Mouse (Mus musculus) lung, embryonic 14.5 days (tissue): ENCODE measurements around the gene Atg4a. TPM values are rescaled to one million over a fixed set of nuclear protein-coding genes. Genes with fewer than 3 reads are reported as not detected.

Source experiments
- ATAC-seq: fragments of 200-750 bp; cut with Nextera tagmentation; 2 replicates; pipeline ENCODE4 v1.8.0; 2017; ENCODE audit warnings: mild to moderate bottlenecking, moderate TSS enrichment, moderate library complexity; ENCODE audit not compliant: insufficient read depth
- DNase-seq: peaks from one replicate; pipeline ENCODE4 v3.0.0-alpha.2; 2015
- H3K27ac ChIP-seq: fragments of 300-500 bp; sonication (generic); 2 replicates; pipeline ENCODE4 v1.5.1; 2014; ENCODE audit warnings: low read depth, mild to moderate bottlenecking, moderate library complexity
- H3K27me3 ChIP-seq: fragments of 300-500 bp; sonication (generic); 2 replicates; pipeline ENCODE4 v1.6.1; 2014; ENCODE audit warnings: low read length, control low read depth; ENCODE audit not compliant: insufficient read depth
- H3K36me3 ChIP-seq: fragments of 300-500 bp; sonication (generic); 2 replicates; pipeline ENCODE4 v1.6.1; 2014; ENCODE audit warnings: control low read depth; ENCODE audit not compliant: insufficient read depth
- H3K4me1 ChIP-seq: fragments of 300-500 bp; sonication (generic); 2 replicates; pipeline ENCODE4 v1.6.1; 2014; ENCODE audit warnings: antibody characterized with exemption, control low read depth; ENCODE audit not compliant: insufficient read depth
- H3K4me2 ChIP-seq: fragments of 300-500 bp; sonication (generic); 2 replicates; pipeline ENCODE4 v1.6.1; 2014; ENCODE audit warnings: mild to moderate bottlenecking
- H3K4me3 ChIP-seq: fragments of 300-500 bp; sonication (generic); 2 replicates; pipeline ENCODE4 v1.5.1; 2014; ENCODE audit warnings: low read depth, low read length
- H3K9ac ChIP-seq: fragments of 300-500 bp; sonication (generic); 2 replicates; pipeline ENCODE4 v1.6.1; 2014
- H3K9me3 ChIP-seq: fragments of 300-500 bp; sonication (generic); 2 replicates; pipeline ENCODE4 v1.6.1; 2016; ENCODE audit warnings: low read depth, low read length, control low read depth
- CTCF ChIP-seq: IDR thresholded peaks from 2 replicates; pipeline ENCODE4 v1.5.1; 2016; ENCODE audit warnings: antibody characterized with exemption, low read depth
- whole genome bisulfite sequencing: fragments of 180-500 bp; shearing (Covaris S2); extraction: QIAGEN DNeasy Blood & Tissue Kit; methylation state at CpG from one replicate; pipeline ENCODE4 v1.1.7; 2014; 5-methylcytosine and 5-hydroxymethylcytosine counted together
- polyA plus RNA-seq: library from polyadenylated mRNA; unstranded; fragments of >200 nt; fragmentation: Nextera tagmentation; extraction: Ambion mirVana; gene quantifications from 2 replicates; pipeline ENCODE4 v1.2.1, GENCODE M21; 2014

Gene Atg4a
- polyA plus RNA-seq, 1 experiment from 2014 or later, result 18.2 TPM

- H3K4me3 ChIP-seq, result no peak overlapping the region
- no peak for TF ChIP-seq CTCF
- H3K27me3 ChIP-seq, result no peaks in the 10 kb centered on the region
- no peak overlapping the region for H3K9ac ChIP-seq
- no peaks in the 10 kb centered on the region for H3K36me3 ChIP-seq
- WGBS, result 50% methylated on average over 4 of the region's 4 CpGs
- no peaks in the 10 kb centered on the region for H3K4me1 ChIP-seq
- no peaks in the 10 kb centered on the region for H3K9me3 ChIP-seq
- ATAC-seq (no peak), DNase-seq (no peak)
- no peak overlapping the region for H3K27ac ChIP-seq
- no peak overlapping the region for H3K4me2 ChIP-seq
Measured at GRCm38 (mm10) chrX:141157626-141158025, 200.9 kb downstream of the Atg4a start.

DNA sequence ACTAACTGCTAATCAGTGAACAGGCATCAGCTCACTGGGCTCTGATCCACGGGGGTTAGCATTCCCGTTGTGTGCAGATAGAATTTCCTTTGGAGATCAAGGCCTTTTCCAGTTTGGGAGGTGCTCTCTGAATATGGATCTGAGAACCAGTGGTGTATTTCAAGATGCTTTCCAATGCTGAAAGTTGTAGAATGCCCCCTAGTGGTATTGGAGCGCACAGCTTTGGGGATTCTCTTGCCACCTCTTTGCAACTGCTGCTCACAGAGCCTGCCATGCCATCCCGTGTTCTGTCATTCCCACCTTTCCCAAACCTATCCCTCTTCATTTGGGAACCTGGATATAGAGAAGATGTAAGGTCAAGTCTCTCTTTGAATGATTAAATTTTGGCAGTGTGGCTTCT lies 201.5 kb downstream of the Atg4a start:
- TF ChIP-seq CTCF, result peak; percentile 56
- DNase-seq (peak; percentile 50), ATAC-seq (no peak)

GRCm38 (mm10) chrX:141160371-141160770 lies 203.7 kb downstream of the Atg4a start:
- Histone ChIP-seq H3K27me3 (no peaks in the 10 kb centered on the region), H3K27ac (no peak overlapping the region), H3K4me3 (no peak overlapping the region), H3K4me2 (no peak overlapping the region), H3K9ac (no peak overlapping the region), H3K36me3 (no peaks in the 10 kb centered on the region), H3K9me3 (no peaks in the 10 kb centered on the region), H3K4me1 (no peaks in the 10 kb centered on the region)
- DNase-seq, result no peak
- 68% methylated on average over 3 of the region's 3 CpGs for WGBS
- TF ChIP-seq CTCF, result no peak
- no peak for ATAC-seq

More for the DNA sequence above, 201.5 kb downstream of the Atg4a start:
- Histone ChIP-seq H3K9me3 (no peaks in the 10 kb centered on the region), H3K36me3 (no peaks in the 10 kb centered on the region), H3K9ac (no peak overlapping the region), H3K27ac (no peak overlapping the region), H3K27me3 (no peaks in the 10 kb centered on the region), H3K4me3 (no peak overlapping the region), H3K4me1 (no peaks in the 10 kb centered on the region), H3K4me2 (no peak overlapping the region)
- WGBS, result 27% methylated on average over 4 of the region's 4 CpGs

DNA sequence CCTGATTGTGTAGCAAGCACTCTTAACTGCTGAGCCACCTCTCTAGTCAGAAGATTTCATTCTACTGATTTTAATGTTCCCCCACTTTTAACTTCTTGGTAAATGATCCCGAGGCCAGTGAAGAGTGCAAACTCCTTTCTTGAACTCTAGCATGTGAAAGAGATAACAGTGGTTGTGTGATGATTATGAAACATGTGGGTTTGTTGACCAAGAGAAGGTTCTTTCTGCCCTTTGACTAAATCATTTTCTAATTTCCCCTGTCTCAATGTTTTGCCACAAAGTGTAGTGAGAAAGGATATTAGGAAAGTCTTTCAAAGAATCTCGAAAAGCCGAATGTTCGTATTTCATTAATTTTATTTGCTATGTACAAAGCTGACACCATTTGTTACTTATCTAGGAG lies 208.4 kb downstream of the Atg4a start:
- Histone ChIP-seq H3K4me1 (no peaks in the 10 kb centered on the region), H3K27me3 (no peaks in the 10 kb centered on the region), H3K4me2 (no peak overlapping the region), H3K9me3 (no peaks in the 10 kb centered on the region), H3K36me3 (no peaks in the 10 kb centered on the region), H3K9ac (no peak overlapping the region), H3K27ac (no peak overlapping the region), H3K4me3 (no peak overlapping the region)
- ATAC-seq (no peak), DNase-seq (no peak)
- WGBS, result 81% methylated on average over 4 of the region's 4 CpGs
- TF ChIP-seq CTCF, result no peak

DNA sequence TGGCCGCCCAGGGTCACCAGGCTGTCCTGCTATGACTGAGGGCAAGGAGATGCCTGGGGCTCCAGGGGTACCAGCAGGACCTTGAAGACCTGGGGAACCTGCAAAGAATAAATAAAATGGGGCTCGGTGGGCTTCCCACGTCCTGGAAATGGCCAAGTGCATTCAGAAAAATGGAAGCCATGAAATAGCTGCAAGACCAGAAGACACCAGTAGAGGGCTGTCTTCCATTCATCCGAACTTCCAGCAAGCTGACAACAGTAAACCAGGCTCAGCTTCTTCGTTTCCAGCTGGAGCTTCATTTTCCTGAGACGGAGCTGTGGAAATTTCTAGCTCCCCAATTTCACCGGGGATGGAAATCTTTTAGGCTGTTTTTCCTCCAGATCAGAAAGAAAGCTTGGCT lies 218.6 kb downstream of the Atg4a start:
- no peak for ATAC-seq
- no peak overlapping the region for H3K9ac ChIP-seq
- no peaks in the 10 kb centered on the region for H3K27me3 ChIP-seq
- no peak overlapping the region for H3K27ac ChIP-seq
- TF ChIP-seq CTCF, result peak; percentile 64
- 27% methylated on average over 7 of the region's 7 CpGs for WGBS
- H3K36me3 ChIP-seq, result no peaks in the 10 kb centered on the region
- H3K9me3 ChIP-seq, result no peaks in the 10 kb centered on the region
- DNase-seq, result peak; percentile 82
- no peaks in the 10 kb centered on the region for H3K4me1 ChIP-seq
- no peak overlapping the region for H3K4me2 ChIP-seq
- H3K4me3 ChIP-seq, result no peak overlapping the region

DNA sequence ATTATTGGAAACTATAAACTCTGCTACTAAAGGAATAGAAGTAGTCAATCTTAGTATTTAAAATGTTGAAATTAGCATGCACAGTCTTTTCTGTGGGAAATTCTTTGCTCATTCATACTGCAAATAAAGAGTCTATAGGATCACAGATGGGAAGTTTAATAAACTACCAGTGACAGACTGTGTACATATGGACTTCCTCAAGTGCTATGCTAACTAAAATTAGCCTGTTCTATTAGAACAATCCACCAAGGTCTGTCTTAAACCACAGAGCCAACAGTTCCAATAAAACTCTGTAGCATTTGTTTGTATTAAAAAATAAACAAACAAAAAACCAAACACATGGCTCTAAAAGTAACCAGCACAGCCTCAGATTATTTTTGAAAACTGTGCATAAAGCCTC lies 238.3 kb downstream of the Atg4a start:
- no peaks in the 10 kb centered on the region for H3K36me3 ChIP-seq
- no peak overlapping the region for H3K27ac ChIP-seq
- H3K27me3 ChIP-seq, result 0 out of 2 replicates have a peak, but pooled peaks cover 3% of the 10 kb centered on the region
- ATAC-seq, result peak; percentile 69; the same call in 1 of the 2 replicates
- no peak overlapping the region for H3K4me2 ChIP-seq
- no peak overlapping the region for H3K9ac ChIP-seq
- H3K4me3 ChIP-seq, result no peak overlapping the region
- no peaks in the 10 kb centered on the region for H3K9me3 ChIP-seq
- H3K4me1 ChIP-seq, result no peaks in the 10 kb centered on the region
- DNase-seq, result peak; percentile 21
- no peak for TF ChIP-seq CTCF

- 0 out of 2 replicates have a peak, but pooled peaks cover 4% of the 10 kb centered on the region for H3K27me3 ChIP-seq
- no peak overlapping the region for H3K27ac ChIP-seq
- H3K36me3 ChIP-seq, result no peaks in the 10 kb centered on the region
- TF ChIP-seq CTCF, result no peak
- no peaks in the 10 kb centered on the region for H3K4me1 ChIP-seq
- H3K4me3 ChIP-seq, result no peak overlapping the region
- DNase-seq (no peak), ATAC-seq (no peak)
- 68% methylated on average over 3 of the region's 3 CpGs for WGBS
- no peak overlapping the region for H3K9ac ChIP-seq
- no peaks in the 10 kb centered on the region for H3K9me3 ChIP-seq
- H3K4me2 ChIP-seq, result no peak overlapping the region
Measured at GRCm38 (mm10) chrX:141198993-141199392, 242.3 kb downstream of the Atg4a start.

- H3K4me1 ChIP-seq, result no peaks in the 10 kb centered on the region
- H3K9me3 ChIP-seq, result no peaks in the 10 kb centered on the region
- no peak overlapping the region for H3K4me2 ChIP-seq
- 34% methylated on average over 5 of the region's 5 CpGs for WGBS
- H3K4me3 ChIP-seq, result no peak overlapping the region
- H3K36me3 ChIP-seq, result no peaks in the 10 kb centered on the region
- peak; percentile 51 for TF ChIP-seq CTCF
- H3K9ac ChIP-seq, result no peak overlapping the region
- ATAC-seq (peak; percentile 68; the same call in 1 of the 2 replicates), DNase-seq (peak; percentile 77)
- H3K27me3 ChIP-seq, result no peaks in the 10 kb centered on the region
- H3K27ac ChIP-seq, result no peak overlapping the region
Measured at GRCm38 (mm10) chrX:141212802-141213201, 256.1 kb downstream of the Atg4a start.

Other genes with a start within 250 kb of the Atg4a start
- gene Tex13b, start 143.5 kb upstream of the Atg4a start, polyA plus RNA-seq, result not detected in 2 replicates
- gene Vsig1, start 49.3 kb upstream of the Atg4a start, polyA plus RNA-seq, result 0.08 TPM in 1 of 2 replicates, not detected in the other
- 44.7 and 45.0 TPM in 2 replicates for gene Psmd10, start 179 bp upstream of the Atg4a start, polyA plus RNA-seq